In genomic region chr3:55688098-55688497, GRCm38 (mm10) we compare ENCODE assay signal across 27 mouse cellular contexts.
DNase-seq lines count a peak whose midpoint lies in the region; ATAC-seq and TF ChIP-seq lines count a peak whose summit lies in the region.
"Had no signal": no experiment of that assay in that cellular context is flagged by ENCODE, and none has a peak within 500 bp of the region (broad histone marks: within the 10 kb centered on the region; RNA-seq: fewer than 3 reads in every experiment).

No protein-coding gene starts in this region.

- ATAC-seq in frontal cortex, adult (ENCODE audit: low TSS enrichment): peak; percentile 64
- ATAC-seq in lung, embryonic 14.5 days (ENCODE audit: insufficient read depth): peak; percentile 58; the same call in 1 of the 2 replicates
- ATAC-seq in midbrain, embryonic 15.5 days (replicated peaks): no peak
- no peak for ATAC-seq in midbrain, postnatal 0 days (ENCODE audit: low FRiP score)
- ATAC-seq in stomach, postnatal 0 days (ENCODE audit: low FRiP score, low TSS enrichment): 0 out of 2 replicates have a peak, but pooled peaks have one; percentile 12
- ATAC-seq in granulocyte monocyte progenitor cell, adult 5-6 weeks (replicated peaks; ENCODE audit: poor library complexity, severe bottlenecking): no peak
- ATAC-seq: forebrain, embryonic 16.5 days; intestine, postnatal 0 days; Patski had no signal

- no peak for DNase-seq in frontal cortex, adult 2 months (ENCODE audit: extremely low spot score in 1 of 2, low spot score in 1 of 2)
- no peak for DNase-seq in lung, embryonic 14.5 days
- DNase-seq in lung, postnatal 14 days: no peak
- DNase-seq in midbrain, postnatal 0 days (ENCODE audit: low spot score): no peak
- DNase-seq in stomach, postnatal 0 days (ENCODE audit: low spot score): no peak
- DNase-seq: adrenal gland, postnatal 10 days; cerebellum, adult 11 months; cerebellum, adult 9-11 months; gastrocnemius, postnatal 10 days; heart, postnatal 14 days; kidney, adult 9 months; kidney, postnatal 10 days; layer of hippocampus, adult 9-11 months; liver; right cerebral cortex, adult 18-20 months; spleen, adult 18-20 months; thymus, postnatal 4 days had no signal

- H3K4me3 ChIP-seq in lung, embryonic 14.5 days (ENCODE audit: low read depth, low read length): no peak overlapping the region
- H3K4me3 ChIP-seq in midbrain, embryonic 15.5 days: no peak overlapping the region
- H3K4me3 ChIP-seq in midbrain, postnatal 0 days (ENCODE audit: low read depth, low read length): no peak overlapping the region
- no peak overlapping the region for H3K4me3 ChIP-seq in stomach, postnatal 0 days (ENCODE audit: low read depth, low read length)
- H3K4me3 ChIP-seq: erythroblast, embryonic 14.5 days; lung, embryonic 15.5 days had no signal

- H3K9ac ChIP-seq in lung, embryonic 14.5 days: no peak overlapping the region
- no peak overlapping the region for H3K9ac ChIP-seq in midbrain, embryonic 15.5 days
- H3K9ac ChIP-seq in midbrain, postnatal 0 days (replicated peaks; ENCODE audit: low read length, poor library complexity, severe bottlenecking): no peak overlapping the region
- no peak overlapping the region for H3K9ac ChIP-seq in stomach, postnatal 0 days (ENCODE audit: low read length)
- H3K9ac ChIP-seq: liver, embryonic 14.5 days; lung, embryonic 15.5 days had no signal

- 12% methylated on average over 1 of the region's 1 CpGs for WGBS in lung, embryonic 14.5 days
- 26% methylated on average over 1 of the region's 1 CpGs for WGBS in midbrain, embryonic 15.5 days
- WGBS in midbrain, postnatal 0 days: 13% methylated on average over 1 of the region's 1 CpGs
- 14% methylated on average over 1 of the region's 1 CpGs for WGBS in stomach, postnatal 0 days

- H3K27me3 ChIP-seq in lung, embryonic 14.5 days (ENCODE audit: insufficient read depth, low read length): no peaks in the 10 kb centered on the region
- H3K27me3 ChIP-seq in midbrain, embryonic 15.5 days (replicated peaks): no peaks in the 10 kb centered on the region
- no peaks in the 10 kb centered on the region for H3K27me3 ChIP-seq in midbrain, postnatal 0 days (ENCODE audit: insufficient read depth, low read length)
- H3K27me3 ChIP-seq in stomach, postnatal 0 days (ENCODE audit: control insufficient read depth, insufficient read depth, low read length): no peaks in the 10 kb centered on the region
- H3K27me3 ChIP-seq: lung, embryonic 15.5 days; Patski had no signal

- TF ChIP-seq EP300 in stomach, postnatal 0 days (optimal IDR thresholded peaks at IDR 0.05): no peak

- H3K36me3 ChIP-seq in lung, embryonic 14.5 days (ENCODE audit: insufficient read depth): no peaks in the 10 kb centered on the region
- H3K36me3 ChIP-seq in midbrain, embryonic 15.5 days (replicated peaks): no peaks in the 10 kb centered on the region
- H3K36me3 ChIP-seq in midbrain, postnatal 0 days (ENCODE audit: insufficient read depth, low read length): peaks cover 3% of the 10 kb centered on the region; the same call in 1 of the 2 replicates
- no peaks in the 10 kb centered on the region for H3K36me3 ChIP-seq in stomach, postnatal 0 days (ENCODE audit: control insufficient read depth, insufficient read depth, low read length)
- H3K36me3 ChIP-seq: G1E; lung, embryonic 15.5 days had no signal

- H3K27ac ChIP-seq in lung, embryonic 14.5 days (ENCODE audit: low read depth): no peak overlapping the region
- peak overlapping the region; percentile 40 for H3K27ac ChIP-seq in midbrain, embryonic 15.5 days
- H3K27ac ChIP-seq in midbrain, postnatal 0 days (ENCODE audit: low read depth, low read length): no peak overlapping the region
- H3K27ac ChIP-seq in stomach, postnatal 0 days (replicated peaks): no peak overlapping the region
- H3K27ac ChIP-seq: liver, embryonic 14.5 days; lung, embryonic 15.5 days had no signal

- H3K4me2 ChIP-seq in lung, embryonic 14.5 days: no peak overlapping the region
- no peak overlapping the region for H3K4me2 ChIP-seq in midbrain, embryonic 15.5 days
- no peak overlapping the region for H3K4me2 ChIP-seq in midbrain, postnatal 0 days (ENCODE audit: low read depth, low read length, poor library complexity, severe bottlenecking)
- H3K4me2 ChIP-seq in stomach, postnatal 0 days (replicated peaks; ENCODE audit: low read depth): no peak overlapping the region
- H3K4me2 ChIP-seq: lung, embryonic 15.5 days had no signal

- no peak for TF ChIP-seq CTCF in lung, embryonic 14.5 days (IDR thresholded peaks at IDR 0.05; ENCODE audit: low read depth)
- TF ChIP-seq CTCF in midbrain, postnatal 0 days (IDR thresholded peaks at IDR 0.05): no peak
- no peak for TF ChIP-seq CTCF in stomach, postnatal 0 days (IDR thresholded peaks at IDR 0.05; ENCODE audit: low read depth)

- H3K9me3 ChIP-seq in lung, embryonic 14.5 days (ENCODE audit: low read depth, low read length): no peaks in the 10 kb centered on the region
- H3K9me3 ChIP-seq in midbrain, embryonic 15.5 days: no peaks in the 10 kb centered on the region
- no peaks in the 10 kb centered on the region for H3K9me3 ChIP-seq in midbrain, postnatal 0 days (ENCODE audit: low read length)
- no peaks in the 10 kb centered on the region for H3K9me3 ChIP-seq in stomach, postnatal 0 days (ENCODE audit: control insufficient read depth, low read length)
- H3K9me3 ChIP-seq: lung, embryonic 15.5 days had no signal

- no peaks in the 10 kb centered on the region for H3K4me1 ChIP-seq in lung, embryonic 14.5 days (ENCODE audit: insufficient read depth)
- H3K4me1 ChIP-seq in midbrain, embryonic 15.5 days: peaks cover 34% of the 10 kb centered on the region
- H3K4me1 ChIP-seq in midbrain, postnatal 0 days (ENCODE audit: insufficient read depth, low read length): peaks cover 8% of the 10 kb centered on the region; the same call in 1 of the 2 replicates
- no peaks in the 10 kb centered on the region for H3K4me1 ChIP-seq in stomach, postnatal 0 days (replicated peaks; ENCODE audit: control insufficient read depth, insufficient read depth)
- H3K4me1 ChIP-seq: lung, embryonic 15.5 days had no signal

Comparison
In these comparisons a context has a peak if more than half of its experiments do, and no peak if none do; other contexts are left out.
1. ATAC-seq: peak in frontal cortex, adult (single experiment), lung, embryonic 14.5 days (single experiment) and stomach, postnatal 0 days (single experiment); none in midbrain, embryonic 15.5 days (single experiment), midbrain, postnatal 0 days (single experiment) and granulocyte monocyte progenitor cell, adult 5-6 weeks (single experiment).